Mouse (Mus musculus) MEL (cell line): ENCODE results near the gene B4galnt3. TPM values are rescaled to one million over a fixed set of nuclear protein-coding genes. Genes with fewer than 3 reads are reported as not detected.
A peak's percentile ranks its signal among the peaks of the same experiment; 100 is the strongest.

Source experiments
- DNase-seq: peaks from one replicate; pipeline ENCODE4 v3.0.0; 2011; ENCODE audit warnings: low read depth, low spot score
- H3K27ac ChIP-seq: 2 replicates; pipeline ENCODE4 v1.5.1; 2012; ENCODE audit warnings: low read depth, mild to moderate bottlenecking, control low read depth, low read length, moderate library complexity; ENCODE audit not compliant: control insufficient read depth
- H3K27me3 ChIP-seq, 2 experiments: fragments of 150-350 bp in 1 of 2; sonication (generic) in 1 of 2; 2 replicates each; pipeline ENCODE4 v1.6.1; 2012; ENCODE audit warnings: low read length in 2 of 2, mild to moderate bottlenecking in 2 of 2, improper control_type of control experiment in 1 of 2, moderate library complexity in 1 of 2; ENCODE audit not compliant: insufficient read depth in 2 of 2, control insufficient read depth in 1 of 2
- H3K36me3 ChIP-seq, 2 experiments: 2 replicates each; pipeline ENCODE4 v1.6.1; 2012 to 2014; ENCODE audit warnings: low read length in 2 of 2, improper control_type of control experiment in 1 of 2, inconsistent platforms in 1 of 2, mild to moderate bottlenecking in 1 of 2; ENCODE audit not compliant: insufficient read depth in 2 of 2, control insufficient read depth in 1 of 2
- H3K4me1 ChIP-seq, 2 experiments: fragments of 150-350 bp in 1 of 2; sonication (generic) in 1 of 2; 2 replicates each; pipeline ENCODE4 v1.6.1; 2012; ENCODE audit warnings: low read length in 2 of 2, improper control_type of control experiment in 1 of 2, mild to moderate bottlenecking in 1 of 2; ENCODE audit not compliant: insufficient read depth in 2 of 2, control insufficient read depth in 1 of 2
- H3K4me3 ChIP-seq, 2 experiments: fragments of 150-350 bp in 1 of 2; sonication (generic) in 1 of 2; 2 replicates each; pipeline ENCODE4 v1.5.1; 2012; ENCODE audit warnings: low read depth in 2 of 2, low read length in 2 of 2, mild to moderate bottlenecking in 2 of 2, moderate library complexity in 2 of 2, control low read depth in 1 of 2, improper control_type of control experiment in 1 of 2; ENCODE audit not compliant: control insufficient read depth in 1 of 2, insufficient read depth in 1 of 2
- H3K79me2 ChIP-seq: 2 replicates; pipeline ENCODE4 v1.6.1; 2012; ENCODE audit warnings: mild to moderate bottlenecking, low read length, moderate library complexity; ENCODE audit not compliant: control insufficient read depth, poor library complexity, insufficient read depth
- H3K9ac ChIP-seq: 2 replicates; pipeline ENCODE4 v1.6.1; 2012; ENCODE audit warnings: low read depth, mild to moderate bottlenecking, control low read depth, low read length, moderate library complexity; ENCODE audit not compliant: control insufficient read depth, poor library complexity, severe bottlenecking
- H3K9me3 ChIP-seq: fragments of 150-350 bp; sonication (generic); replicated peaks from 2 replicates; pipeline ENCODE4 v1.6.1; 2012; ENCODE audit warnings: mild to moderate bottlenecking, low read length, improper control_type of control experiment, moderate library complexity; ENCODE audit not compliant: insufficient read depth
- CHD1 ChIP-seq: IDR thresholded peaks from 2 replicates; pipeline ENCODE4 v1.6.1; 2012; ENCODE audit warnings: low read depth, mild to moderate bottlenecking, inconsistent platforms, low read length, improper control_type of control experiment
- CHD2 ChIP-seq: IDR thresholded peaks from 2 replicates; pipeline ENCODE4 v1.6.1; 2011; ENCODE audit warnings: low read length, improper control_type of control experiment
- E2F4 ChIP-seq: IDR thresholded peaks from 2 replicates; pipeline ENCODE4 v1.6.1; 2011; ENCODE audit warnings: low read depth, low read length, improper control_type of control experiment, borderline replicate concordance
- EP300 ChIP-seq, 2 experiments: IDR thresholded peaks; 2 replicates each; pipeline ENCODE4 v1.6.1; 2011; ENCODE audit warnings: improper control_type of control experiment in 2 of 2, low read length in 2 of 2, low read depth in 1 of 2, mild to moderate bottlenecking in 1 of 2
- ETS1 ChIP-seq: IDR thresholded peaks from 2 replicates; pipeline ENCODE4 v1.6.1; 2012; ENCODE audit warnings: low read depth, mild to moderate bottlenecking, inconsistent platforms, low read length, improper control_type of control experiment, moderate library complexity
- GATA1 ChIP-seq: IDR thresholded peaks from 2 replicates; pipeline ENCODE4 v1.6.1; 2011; ENCODE audit warnings: low read depth, low read length, improper control_type of control experiment
- MAZ ChIP-seq: IDR thresholded peaks from 2 replicates; pipeline ENCODE4 v1.6.1; 2012; ENCODE audit warnings: low read depth, mild to moderate bottlenecking, inconsistent platforms, low read length, improper control_type of control experiment
- MYB ChIP-seq: IDR thresholded peaks from 2 replicates; pipeline ENCODE4 v1.6.1; 2011; ENCODE audit warnings: mild to moderate bottlenecking, low read depth, low read length, improper control_type of control experiment
- NRF1 ChIP-seq: IDR thresholded peaks from 2 replicates; pipeline ENCODE4 v1.6.1; 2014; ENCODE audit warnings: low read depth, mild to moderate bottlenecking, inconsistent platforms, low read length, improper control_type of control experiment, moderate library complexity; ENCODE audit not compliant: poor library complexity, insufficient read depth, severe bottlenecking
- POLR2A ChIP-seq, 2 experiments: IDR thresholded peaks; 2 replicates each; pipeline ENCODE4 v1.6.1; 2011 to 2012; ENCODE audit warnings: low read length in 2 of 2, mild to moderate bottlenecking in 2 of 2, control low read depth in 1 of 2, improper control_type of control experiment in 1 of 2, low read depth in 1 of 2, moderate library complexity in 1 of 2; ENCODE audit not compliant: control insufficient read depth in 1 of 2, insufficient read depth in 1 of 2, poor library complexity in 1 of 2
- RCOR1 ChIP-seq: IDR thresholded peaks from 2 replicates; pipeline ENCODE4 v1.6.1; 2012; ENCODE audit warnings: low read depth, mild to moderate bottlenecking, inconsistent platforms, low read length, improper control_type of control experiment
- TBP ChIP-seq: IDR thresholded peaks from 2 replicates; pipeline ENCODE4 v1.8.0; 2011; ENCODE audit warnings: low read depth, low read length, improper control_type of control experiment
- UBTF ChIP-seq: IDR thresholded peaks from 2 replicates; pipeline ENCODE4 v1.6.1; 2012; ENCODE audit warnings: low read depth, mild to moderate bottlenecking, inconsistent platforms, low read length, improper control_type of control experiment, moderate library complexity, borderline replicate concordance; ENCODE audit not compliant: insufficient read depth
- USF1 ChIP-seq: IDR thresholded peaks from 2 replicates; pipeline ENCODE4 v1.6.1; 2014; ENCODE audit warnings: low read depth, mild to moderate bottlenecking, inconsistent platforms, low read length, improper control_type of control experiment, moderate library complexity
- ZKSCAN1 ChIP-seq: IDR thresholded peaks from 2 replicates; pipeline ENCODE4 v1.6.1; 2012; ENCODE audit warnings: low read depth, mild to moderate bottlenecking, inconsistent platforms, low read length, improper control_type of control experiment, moderate library complexity
- ZMIZ1 ChIP-seq: IDR thresholded peaks from 2 replicates; pipeline ENCODE4 v1.6.1; 2012; ENCODE audit warnings: low read depth, mild to moderate bottlenecking, inconsistent platforms, low read length, improper control_type of control experiment, moderate library complexity
- ZNF384 ChIP-seq: IDR thresholded peaks from 2 replicates; pipeline ENCODE4 v1.6.1; 2012; ENCODE audit warnings: low read depth, mild to moderate bottlenecking, inconsistent platforms, low read length, improper control_type of control experiment
- polyA plus RNA-seq, 2 experiments: library from polyadenylated mRNA; stranded (reverse) in 1 of 2; unstranded in 1 of 2; fragments of >175 nt in 1 of 2; fragments of >200 nt in 1 of 2; gene quantifications; 2 replicates each; pipeline versions ENCODE4 v1.2.1 to v1.2.4; 2012; ENCODE audit warnings: low replicate concordance in 2 of 2, low read depth in 1 of 2; ENCODE audit not compliant: insufficient read length in 2 of 2, insufficient read depth in 1 of 2, missing spikeins in 1 of 2
- total RNA-seq: library from RNA; depleted of rRNA; stranded (reverse); fragments of 300-350 nt; gene quantifications from 2 replicates; pipeline ENCODE4 v1.2.3, GENCODE M21; 2012

The B4galnt3 gene
- total and polyA plus RNA-seq, 3 experiments, result 1.3 to 1.5 TPM; not detected in 1

DNA sequence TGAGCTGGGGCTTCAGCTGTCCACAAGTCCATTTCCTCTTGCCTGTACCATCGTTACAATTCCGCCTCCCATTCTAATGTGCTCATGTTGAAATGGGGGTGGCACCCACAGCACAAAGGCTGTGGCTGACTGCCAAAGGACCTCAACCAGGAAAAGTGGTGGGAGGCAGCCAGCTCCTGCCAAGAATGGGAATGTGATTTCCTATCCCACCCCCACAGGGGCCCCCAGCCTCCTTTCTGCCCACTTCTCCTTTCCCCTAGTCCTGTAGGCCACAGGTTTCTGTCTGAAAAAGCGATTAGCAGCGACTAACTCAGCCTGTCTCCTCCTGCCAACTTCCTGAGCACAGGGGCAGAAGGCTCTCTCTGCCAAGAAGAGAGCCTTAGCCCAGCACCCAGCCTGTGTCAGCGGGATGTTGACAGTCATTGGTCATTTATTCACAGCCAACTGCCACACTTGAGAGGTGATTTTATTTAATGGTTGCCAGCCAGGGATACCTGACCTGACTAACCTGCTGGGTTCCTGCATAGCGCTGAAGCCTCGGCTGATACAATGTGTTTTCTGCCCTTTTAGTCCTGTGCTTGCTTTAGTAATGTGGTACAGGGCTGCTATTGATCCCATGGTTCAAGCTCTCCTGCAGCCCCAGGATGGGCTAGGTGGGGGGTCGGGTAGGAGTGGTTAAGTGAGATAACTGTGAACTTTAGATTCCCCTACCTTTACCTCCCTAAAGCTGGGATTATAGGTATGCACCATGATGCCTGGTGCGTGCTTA lies 135.0 kb downstream of the B4galnt3 start:
- no peaks in the 10 kb centered on the region for H3K79me2 ChIP-seq
- H3K27me3 ChIP-seq, result no peaks in the 10 kb centered on the region
- peaks cover 5 to 44% of the 10 kb centered on the region in 2 experiments for H3K4me1 ChIP-seq
- DNase-seq, result peak; percentile 70
- H3K4me3 ChIP-seq, result peak overlapping the region in 1 of 2 experiments; percentile 16; a peak in 1 of 4 replicates
- peak overlapping the region; percentile 45 for H3K27ac ChIP-seq
- peaks cover 0 to 27% of the 10 kb centered on the region in 2 experiments; a peak in 2 of 4 replicates for H3K36me3 ChIP-seq
- H3K9ac ChIP-seq, result no peak overlapping the region
- TF ChIP-seq ZKSCAN1 (no peak), USF1 (no peak), ETS1 (peak; percentile 55; the same call in 1 of the 2 replicates), E2F4 (no peak), RCOR1 (peak; percentile 68; the same call in 1 of the 2 replicates), CHD1 (no peak), EP300 (IDR thresholded peaks at IDR 0.05; ENCODE audit: low read depth in 1 of 2, low read length in 2 of 2) (peak; percentile 47 to 65), CHD2 (no peak)
- TF ChIP-seq, all 39 proteins: peak for 3
- H3K9me3 ChIP-seq, result no peaks in the 10 kb centered on the region

DNA sequence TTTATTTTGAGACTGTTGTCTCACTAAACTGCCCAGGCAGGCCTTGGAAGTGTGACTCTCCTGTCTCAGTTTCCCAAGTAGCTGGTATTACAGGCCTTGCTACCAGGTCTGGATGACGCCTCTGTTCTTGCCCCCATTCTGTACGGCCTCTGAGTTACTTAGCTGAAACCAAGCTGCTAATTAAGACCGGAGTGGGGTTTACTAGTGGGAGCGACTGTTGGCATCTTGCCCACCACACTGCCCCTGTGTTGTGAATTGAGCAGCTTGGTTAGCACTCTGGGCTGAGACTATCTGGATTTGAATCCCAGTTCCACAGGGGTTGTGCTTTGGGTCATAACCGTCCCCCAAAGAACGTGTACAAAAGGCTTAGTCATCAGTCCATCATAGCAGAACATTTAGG lies 136.9 kb downstream of the B4galnt3 start:
- no peak for TF ChIP-seq POLR2A (IDR thresholded peaks at IDR 0.05; ENCODE audit: control insufficient read depth in 1 of 2, insufficient read depth in 1 of 2, low read depth in 1 of 2, low read length in 2 of 2, poor library complexity in 1 of 2)
- no peak for TF ChIP-seq MAZ
- no peak for TF ChIP-seq MYB
- TF ChIP-seq GATA1, result no peak
- no peak for TF ChIP-seq ZNF384
- TF ChIP-seq TBP, result no peak
- TF ChIP-seq ZMIZ1, result no peak
- TF ChIP-seq NRF1, result no peak
- no peak for TF ChIP-seq ETS1
- no peak for TF ChIP-seq EP300 (IDR thresholded peaks at IDR 0.05; ENCODE audit: low read depth in 1 of 2, low read length in 2 of 2)
- TF ChIP-seq UBTF, result no peak
- Histone ChIP-seq H3K4me3 (no peak overlapping the region), H3K9me3 (no peaks in the 10 kb centered on the region), H3K9ac (no peak overlapping the region), H3K27ac (no peak overlapping the region), H3K36me3 (peaks cover 0 to 27% of the 10 kb centered on the region in 2 experiments; a peak in 2 of 4 replicates), H3K4me1 (peaks cover 5 to 44% of the 10 kb centered on the region in 2 experiments), H3K27me3 (no peaks in the 10 kb centered on the region), H3K79me2 (no peaks in the 10 kb centered on the region)
- DNase-seq, result no peak
